Mouse (Mus musculus) midbrain, embryonic 12.5 days (tissue): ENCODE data around the gene Ikzf2. TPM values are rescaled to one million over a fixed set of nuclear protein-coding genes. Genes with fewer than 3 reads are reported as not detected.

ENCODE experiments used
- ATAC-seq: fragments of 200-750 bp; cut with Nextera tagmentation; 2 replicates; pipeline ENCODE4 v1.8.0; 2017; ENCODE audit warnings: low read depth, moderate TSS enrichment, moderate library complexity; ENCODE audit not compliant: low FRiP score
- H3K27ac ChIP-seq: fragments of 300-500 bp; sonication (generic); replicated peaks from 2 replicates; pipeline ENCODE4 v1.5.1; 2016; ENCODE audit warnings: mild to moderate bottlenecking
- H3K27me3 ChIP-seq: fragments of 300-500 bp; sonication (generic); 2 replicates; pipeline ENCODE4 v1.6.1; 2016; ENCODE audit warnings: mild to moderate bottlenecking
- H3K36me3 ChIP-seq: fragments of 300-500 bp; sonication (generic); 2 replicates; pipeline ENCODE4 v1.6.1; 2016
- H3K4me1 ChIP-seq: fragments of 300-500 bp; sonication (generic); 2 replicates; pipeline ENCODE4 v1.6.1; 2016
- H3K4me2 ChIP-seq: fragments of 300-500 bp; sonication (generic); replicated peaks from 2 replicates; pipeline ENCODE4 v1.6.1; 2016; ENCODE audit warnings: mild to moderate bottlenecking, moderate library complexity
- H3K4me3 ChIP-seq: fragments of 300-500 bp; sonication (generic); 2 replicates; pipeline ENCODE4 v1.5.1; 2016; ENCODE audit warnings: mild to moderate bottlenecking
- H3K9ac ChIP-seq: fragments of 300-500 bp; sonication (generic); replicated peaks from 2 replicates; pipeline ENCODE4 v1.6.1; 2016; ENCODE audit warnings: mild to moderate bottlenecking, moderate library complexity
- H3K9me3 ChIP-seq: fragments of 300-500 bp; sonication (generic); 2 replicates; pipeline ENCODE4 v1.6.1; 2016; ENCODE audit warnings: mild to moderate bottlenecking
- WGBS: fragments of 180-500 bp; shearing (Covaris S2); methylation state at CpG from one replicate; pipeline ENCODE4 v1.1.7; 2016; 5-methylcytosine and 5-hydroxymethylcytosine counted together
- polyA plus RNA-seq: library from polyadenylated mRNA; unstranded; fragments of >200 nt; fragmentation: Nextera tagmentation; extraction: Ambion mirVana; gene quantifications from 2 replicates; pipeline ENCODE4 v1.2.1, GENCODE M21; 2016

The Ikzf2 gene
- polyA plus RNA-seq, 1 experiment from 2014 or later = 6.0 TPM

DNA sequence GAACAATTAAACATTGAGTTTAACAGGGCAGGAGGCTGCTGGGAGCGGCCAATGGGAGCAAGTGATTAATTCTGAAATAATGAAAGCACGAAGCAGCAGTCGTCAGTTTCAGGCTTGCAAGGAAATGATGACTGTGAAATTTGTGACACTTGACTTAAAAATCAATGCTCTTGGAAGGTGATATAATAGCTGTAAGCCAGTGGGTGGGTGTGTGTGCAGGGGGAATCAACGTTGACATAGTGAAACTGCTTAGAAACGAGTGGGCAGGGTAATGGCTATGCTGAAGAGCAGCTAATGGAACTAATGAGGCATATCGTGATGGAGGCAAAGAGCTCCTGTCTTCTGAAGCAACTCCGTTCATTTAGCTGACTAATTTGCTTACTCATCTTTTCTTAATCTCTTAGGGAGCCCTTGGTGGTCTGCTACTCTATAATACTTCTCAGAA, 188.2 kb downstream of the Ikzf2 start:
- 26% methylated on average over 7 of the region's 7 CpGs for WGBS
- Histone ChIP-seq H3K27ac (no peak overlapping the region), H3K36me3 (no peaks in the 10 kb centered on the region), H3K4me3 (no peak overlapping the region), H3K4me1 (0 out of 2 replicates have a peak, but pooled peaks cover 4% of the 10 kb centered on the region), H3K9me3 (no peaks in the 10 kb centered on the region), H3K9ac (no peak overlapping the region), H3K27me3 (no peaks in the 10 kb centered on the region), H3K4me2 (no peak overlapping the region)
- peak; percentile 47; the same call in 1 of the 2 replicates for ATAC-seq

DNA sequence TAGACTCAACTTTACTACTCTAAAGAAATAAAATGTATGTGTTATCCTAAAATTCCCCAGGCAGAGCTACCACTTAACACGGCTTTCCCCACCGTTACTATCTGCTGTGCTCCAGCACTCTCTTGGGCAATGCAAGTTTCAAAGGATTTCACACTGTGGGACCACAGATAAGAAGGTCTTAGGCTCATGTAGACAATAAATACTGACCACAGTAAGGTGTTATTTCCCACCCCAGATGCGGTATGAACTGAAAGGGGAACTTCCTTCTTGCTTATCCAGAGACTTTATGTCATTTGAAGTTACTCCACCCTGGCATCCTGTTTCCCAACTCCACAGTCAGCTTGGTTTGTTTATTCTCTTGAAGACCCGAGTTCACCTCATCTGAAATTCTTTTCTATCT, 191.0 kb downstream of the Ikzf2 start:
- Histone ChIP-seq H3K36me3 (no peaks in the 10 kb centered on the region), H3K4me1 (0 out of 2 replicates have a peak, but pooled peaks cover 4% of the 10 kb centered on the region), H3K9ac (no peak overlapping the region), H3K27me3 (no peaks in the 10 kb centered on the region), H3K27ac (no peak overlapping the region), H3K4me3 (no peak overlapping the region), H3K4me2 (no peak overlapping the region), H3K9me3 (no peaks in the 10 kb centered on the region)
- 74% methylated on average over 4 of the region's 4 CpGs for WGBS
- no peak for ATAC-seq

DNA sequence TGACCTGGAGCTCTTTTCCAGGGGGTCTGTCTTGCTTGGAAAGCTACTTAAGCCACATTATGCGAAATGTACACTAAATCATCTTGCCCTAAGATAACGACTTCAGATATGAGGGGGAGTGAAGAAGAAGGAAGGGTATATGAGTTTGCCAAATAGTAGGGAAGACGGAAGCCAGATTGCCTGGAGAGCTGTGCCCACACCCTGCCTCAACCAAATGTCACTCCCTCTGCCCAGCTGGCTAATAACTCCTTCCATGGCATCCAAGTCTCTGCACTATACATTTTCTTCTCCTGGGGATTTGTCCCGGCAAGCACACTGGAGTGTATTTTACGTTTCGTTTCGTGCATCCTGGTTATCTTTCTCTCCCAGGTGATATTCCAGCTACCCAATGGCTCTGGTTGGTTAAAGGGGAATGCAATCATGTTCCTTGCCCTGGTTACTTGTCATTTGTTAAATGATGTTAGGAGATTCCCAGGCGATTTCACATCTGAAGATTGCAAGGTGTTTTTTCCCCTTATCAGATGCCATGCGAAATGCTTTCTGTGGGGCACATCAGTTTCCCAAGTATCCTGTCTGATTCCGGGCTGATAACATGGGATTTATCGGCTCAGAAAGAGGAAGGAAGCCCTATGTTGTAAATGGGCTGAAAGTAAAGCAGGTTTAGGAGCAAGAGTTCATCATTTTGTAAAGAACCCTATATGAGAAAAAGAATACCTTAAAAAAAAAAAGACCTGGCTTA, 193.6 kb downstream of the Ikzf2 start:
- no peaks in the 10 kb centered on the region for H3K36me3 ChIP-seq
- no peak overlapping the region for H3K4me3 ChIP-seq
- no peak for ATAC-seq
- no peaks in the 10 kb centered on the region for H3K27me3 ChIP-seq
- no peaks in the 10 kb centered on the region for H3K9me3 ChIP-seq
- H3K9ac ChIP-seq = no peak overlapping the region
- H3K4me1 ChIP-seq = no peaks in the 10 kb centered on the region
- H3K4me2 ChIP-seq = no peak overlapping the region
- no peak overlapping the region for H3K27ac ChIP-seq
- 90% methylated on average over 11 of the region's 11 CpGs for WGBS

DNA sequence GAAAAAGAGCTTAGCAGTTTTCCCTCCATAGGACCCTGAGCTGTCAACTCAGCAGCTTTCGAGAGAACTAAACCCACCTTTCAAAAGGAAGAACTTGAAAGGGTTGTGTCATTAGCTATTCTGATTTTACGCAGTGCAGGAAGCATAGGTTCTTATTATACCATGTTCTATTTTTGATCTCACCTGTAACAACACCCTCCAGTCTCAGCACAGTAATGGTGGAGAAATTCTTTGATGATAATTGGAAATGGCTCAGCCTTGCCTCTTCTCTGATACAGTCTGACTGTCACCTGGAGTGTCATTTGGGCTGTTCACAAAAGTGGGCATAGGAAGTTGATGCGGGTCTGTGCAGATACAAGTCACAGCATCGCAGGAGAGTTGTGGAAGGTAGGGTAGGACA, 195.0 kb downstream of the Ikzf2 start:
- no peaks in the 10 kb centered on the region for H3K9me3 ChIP-seq
- no peak for ATAC-seq
- H3K36me3 ChIP-seq = no peaks in the 10 kb centered on the region
- H3K4me2 ChIP-seq = no peak overlapping the region
- H3K4me3 ChIP-seq = no peak overlapping the region
- no peaks in the 10 kb centered on the region for H3K27me3 ChIP-seq
- no peaks in the 10 kb centered on the region for H3K4me1 ChIP-seq
- H3K9ac ChIP-seq = no peak overlapping the region
- no peak overlapping the region for H3K27ac ChIP-seq
- WGBS = 94% methylated on average over 4 of the region's 4 CpGs

DNA sequence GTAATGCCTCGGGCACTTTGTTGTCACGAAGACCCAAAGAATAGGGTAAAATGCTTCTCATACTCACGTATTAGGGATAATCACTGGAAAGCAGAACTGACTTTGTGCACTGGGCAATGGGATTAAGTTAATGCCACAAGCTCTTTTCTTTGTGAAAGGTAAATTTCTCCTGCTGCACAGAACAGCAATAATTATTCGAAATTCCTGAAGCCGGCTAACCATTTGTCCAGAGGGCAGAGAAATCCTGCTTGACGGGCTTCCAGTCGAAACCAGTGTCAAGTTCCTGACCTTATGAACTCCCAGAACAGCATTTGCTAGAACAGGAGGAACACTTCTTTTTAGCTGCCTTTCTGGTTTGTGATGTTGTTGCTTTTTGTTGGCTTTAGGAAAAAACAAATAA, 198.0 kb downstream of the Ikzf2 start:
- Histone ChIP-seq H3K4me1 (no peaks in the 10 kb centered on the region), H3K27me3 (no peaks in the 10 kb centered on the region), H3K4me3 (no peak overlapping the region), H3K9me3 (no peaks in the 10 kb centered on the region), H3K4me2 (no peak overlapping the region), H3K36me3 (no peaks in the 10 kb centered on the region), H3K9ac (no peak overlapping the region), H3K27ac (no peak overlapping the region)
- 28% methylated on average over 7 of the region's 7 CpGs for WGBS
- ATAC-seq = no peak

DNA sequence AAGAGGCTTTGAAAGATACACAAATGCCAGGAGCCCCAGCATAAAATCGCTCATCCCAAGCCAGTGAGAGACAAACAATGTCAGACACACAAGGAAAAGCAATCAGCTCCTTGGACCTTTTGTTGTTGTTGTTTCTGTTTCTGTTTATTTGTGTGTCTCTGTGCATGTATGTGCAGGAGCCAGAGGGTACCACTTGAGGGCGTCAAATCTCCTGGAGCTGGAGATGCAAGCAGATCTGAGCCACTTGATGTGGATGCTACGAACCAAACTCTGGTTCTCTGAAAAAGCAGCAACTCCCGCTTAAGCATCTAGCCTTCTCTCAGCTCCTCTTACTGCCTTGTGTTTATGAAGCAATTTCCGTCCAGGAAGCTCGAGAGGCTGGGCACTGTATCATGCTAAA, 198.4 kb downstream of the Ikzf2 start:
- no peak overlapping the region for H3K9ac ChIP-seq
- no peak overlapping the region for H3K27ac ChIP-seq
- H3K4me1 ChIP-seq = no peaks in the 10 kb centered on the region
- H3K27me3 ChIP-seq = no peaks in the 10 kb centered on the region
- WGBS = 66% methylated on average over 6 of the region's 6 CpGs
- H3K4me2 ChIP-seq = no peak overlapping the region
- H3K4me3 ChIP-seq = no peak overlapping the region
- H3K36me3 ChIP-seq = no peaks in the 10 kb centered on the region
- no peaks in the 10 kb centered on the region for H3K9me3 ChIP-seq
- ATAC-seq = no peak

Other genes with a start within 250 kb of the Ikzf2 start
- 1.7 and 2.0 TPM in 2 replicates for gene Spag16, start 139.7 kb upstream of the Ikzf2 start, polyA plus RNA-seq